Comparison of ENCODE assay signal across 26 mouse cellular contexts in the genomic region with DNA sequence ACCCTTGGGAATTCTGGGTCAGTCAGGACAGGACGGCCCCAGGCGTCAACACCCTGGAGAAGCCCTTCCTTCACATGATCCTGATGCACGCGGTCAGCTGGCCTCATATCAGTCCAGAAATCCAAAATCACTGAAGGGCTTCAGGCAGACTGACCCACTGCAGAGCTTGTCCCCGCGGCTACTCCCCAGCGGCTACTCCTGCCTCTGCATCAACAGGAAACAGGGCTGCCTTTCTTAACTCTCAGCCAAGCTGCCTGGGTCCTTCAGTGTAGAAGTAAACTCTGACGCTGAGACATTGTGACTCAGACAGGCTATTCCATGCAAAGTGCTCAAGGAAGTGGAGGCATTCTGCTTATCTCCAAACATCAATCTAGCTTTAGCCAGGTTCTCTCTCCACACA. TPM values are rescaled to one million over a fixed set of nuclear protein-coding genes. Genes with fewer than 3 reads are reported as not detected.
DNase-seq lines count a peak whose midpoint lies in the region; ATAC-seq and TF ChIP-seq lines count a peak whose summit lies in the region.
"Had no signal": no experiment of that assay in that cellular context is flagged by ENCODE, and none has a peak within 500 bp of the region (broad histone marks: within the 10 kb centered on the region; RNA-seq: fewer than 3 reads in every experiment).

No protein-coding gene starts in this region.

- H3K27me3 ChIP-seq in cerebellum, adult 2 months (ENCODE audit: control insufficient read depth, insufficient read depth, low read length), result no peaks in the 10 kb centered on the region
- no peaks in the 10 kb centered on the region for H3K27me3 ChIP-seq in lung, embryonic 16.5 days (ENCODE audit: control insufficient read depth, insufficient read depth, low read depth, low read length)
- H3K27me3 ChIP-seq in heart, embryonic 14.5 days (ENCODE audit: control insufficient read depth, insufficient read depth, low read length), result no peaks in the 10 kb centered on the region
- H3K27me3 ChIP-seq in kidney, embryonic 14.5 days (ENCODE audit: control insufficient read depth, insufficient read depth, low read length), result no peaks in the 10 kb centered on the region
- H3K27me3 ChIP-seq: hindbrain, embryonic 13.5 days; liver, embryonic 13.5 days; megakaryocyte, embryonic 14.5 days; neural tube, embryonic 13.5 days had no signal

- H3K4me3 ChIP-seq in cerebellum, adult 2 months (replicated peaks; ENCODE audit: insufficient read depth, low read depth, low read length), result no peak overlapping the region
- no peak overlapping the region for H3K4me3 ChIP-seq in lung, embryonic 16.5 days (ENCODE audit: low read length)
- no peak overlapping the region for H3K4me3 ChIP-seq in heart, embryonic 14.5 days (ENCODE audit: control insufficient read depth in 1 of 2, insufficient read depth in 1 of 2, low read depth in 1 of 2, low read length in 2 of 2)
- H3K4me3 ChIP-seq in kidney, embryonic 14.5 days (ENCODE audit: low read length), result no peak overlapping the region
- H3K4me3 ChIP-seq: forebrain, embryonic 10.5 days; hindbrain, embryonic 13.5 days; layer of hippocampus, adult 2 months; liver, embryonic 13.5 days; megakaryocyte, embryonic 14.5 days; neural tube, embryonic 13.5 days had no signal

- TF ChIP-seq CTCF in cerebellum, adult 2 months (IDR thresholded peaks at IDR 0.05; ENCODE audit: borderline replicate concordance, insufficient read depth, low read depth, low read length), result no peak

- H3K9ac ChIP-seq in lung, embryonic 16.5 days (ENCODE audit: low read length), result no peak overlapping the region
- H3K9ac ChIP-seq in heart, embryonic 14.5 days (ENCODE audit: low read length), result no peak overlapping the region
- no peak overlapping the region for H3K9ac ChIP-seq in kidney, embryonic 14.5 days (ENCODE audit: low read depth, low read length)
- H3K9ac ChIP-seq: hindbrain, embryonic 13.5 days; liver, embryonic 13.5 days; lung, embryonic 14.5 days; neural tube, embryonic 13.5 days had no signal

- 71% methylated on average over 8 of the region's 8 CpGs for WGBS in cerebellum, adult 2 months
- WGBS in lung, embryonic 16.5 days, result 62% methylated on average over 8 of the region's 8 CpGs
- 33% methylated on average over 8 of the region's 8 CpGs for WGBS in heart, embryonic 14.5 days
- WGBS in kidney, embryonic 14.5 days, result 89% methylated on average over 8 of the region's 8 CpGs

- H3K36me3 ChIP-seq in lung, embryonic 16.5 days (ENCODE audit: control insufficient read depth, insufficient read depth, low read length), result peaks cover 23% of the 10 kb centered on the region
- H3K36me3 ChIP-seq in heart, embryonic 14.5 days (ENCODE audit: control insufficient read depth, insufficient read depth, low read length), result peaks cover 88% of the 10 kb centered on the region
- peaks cover 62% of the 10 kb centered on the region for H3K36me3 ChIP-seq in kidney, embryonic 14.5 days (ENCODE audit: control insufficient read depth, insufficient read depth, low read length)

- H3K27ac ChIP-seq in cerebellum, adult 2 months (ENCODE audit: insufficient read depth, low read length), result peak overlapping the region; percentile 4; the same call in 1 of the 2 replicates
- peak overlapping the region; percentile 0; the same call in 1 of the 2 replicates for H3K27ac ChIP-seq in lung, embryonic 16.5 days (ENCODE audit: low read length)
- peak overlapping the region; percentile 11 to 14; a peak in 1 of 4 replicates for H3K27ac ChIP-seq in heart, embryonic 14.5 days (replicated peaks in 1 of 2; ENCODE audit: control insufficient read depth in 1 of 2, insufficient read depth in 1 of 2, low read depth in 2 of 2, low read length in 2 of 2)
- no peak overlapping the region for H3K27ac ChIP-seq in kidney, embryonic 14.5 days (ENCODE audit: low read depth, low read length)
- H3K27ac ChIP-seq: forebrain, embryonic 10.5 days; hindbrain, embryonic 13.5 days; layer of hippocampus, adult 2 months; liver, embryonic 13.5 days; neural tube, embryonic 13.5 days had no signal

- no peak overlapping the region for H3K4me2 ChIP-seq in lung, embryonic 16.5 days (ENCODE audit: low read depth, low read length)
- no peak overlapping the region for H3K4me2 ChIP-seq in heart, embryonic 14.5 days (ENCODE audit: low read length)
- H3K4me2 ChIP-seq in kidney, embryonic 14.5 days (replicated peaks; ENCODE audit: low read depth, low read length), result no peak overlapping the region
- H3K4me2 ChIP-seq: hindbrain, embryonic 13.5 days; liver, embryonic 13.5 days; lung, embryonic 14.5 days; neural tube, embryonic 13.5 days had no signal

- no peak for TF ChIP-seq POLR2A in cerebellum, adult 2 months (IDR thresholded peaks at IDR 0.05; ENCODE audit: borderline replicate concordance, insufficient read depth, low read length)

- no peak for DNase-seq in cerebellum, adult 2 months
- no peak for DNase-seq in cerebellum, adult 11 months
- DNase-seq in lung, postnatal 14 days, result no peak
- DNase-seq in heart, postnatal 4 days, result peak; percentile 25
- no peak for DNase-seq in adrenal gland, adult 2 months
- DNase-seq: adrenal gland, postnatal 36 days; gastrocnemius, postnatal 14 days; kidney, adult 2 months; kidney, postnatal 25 days; layer of hippocampus, postnatal 36 days; liver, embryonic 13.5 days; lung, embryonic 14.5 days; midbrain, embryonic 14.5 days; retina, postnatal 1 day; right cerebral cortex, postnatal 25 days; thymus, adult 18-20 months; thymus, postnatal 36 days had no signal

- no peaks in the 10 kb centered on the region for H3K9me3 ChIP-seq in lung, embryonic 16.5 days (ENCODE audit: control insufficient read depth, low read length)
- no peaks in the 10 kb centered on the region for H3K9me3 ChIP-seq in heart, embryonic 14.5 days (ENCODE audit: control insufficient read depth, low read length)
- H3K9me3 ChIP-seq in kidney, embryonic 14.5 days (ENCODE audit: control insufficient read depth, low read length), result no peaks in the 10 kb centered on the region
- H3K9me3 ChIP-seq: forebrain, embryonic 10.5 days; hindbrain, embryonic 13.5 days; liver, embryonic 13.5 days; megakaryocyte, embryonic 14.5 days; neural tube, embryonic 13.5 days had no signal

- ATAC-seq in lung, embryonic 16.5 days (ENCODE audit: low read depth), result peak; percentile 36; the same call in 1 of the 2 replicates
- no peak for ATAC-seq in heart, embryonic 14.5 days (ENCODE audit: insufficient number of reproducible peaks, insufficient read depth, low FRiP score, low read depth)
- no peak for ATAC-seq in kidney, embryonic 14.5 days (ENCODE audit: low FRiP score, low TSS enrichment)
- ATAC-seq: forebrain, embryonic 16.5 days had no signal

- H3K4me1 ChIP-seq in cerebellum, adult 2 months (ENCODE audit: control insufficient read depth, insufficient read depth, low read length), result peaks cover 32% of the 10 kb centered on the region
- H3K4me1 ChIP-seq in lung, embryonic 16.5 days (replicated peaks; ENCODE audit: control insufficient read depth, insufficient read depth, low read length), result no peaks in the 10 kb centered on the region
- H3K4me1 ChIP-seq in heart, embryonic 14.5 days (ENCODE audit: control insufficient read depth in 2 of 2, insufficient read depth in 2 of 2, low read length in 2 of 2), result peaks cover 0 to 3% of the 10 kb centered on the region in 2 experiments; a peak in 2 of 4 replicates
- H3K4me1 ChIP-seq in kidney, embryonic 14.5 days (ENCODE audit: control insufficient read depth, insufficient read depth, low read length), result no peaks in the 10 kb centered on the region
- H3K4me1 ChIP-seq: forebrain, embryonic 10.5 days; hindbrain, embryonic 13.5 days; neural tube, embryonic 13.5 days had no signal

RNA-seq across cellular contexts. Expression of a gene that starts 12.5 kb away (rescaled TPM):
- polyA plus RNA-seq in cerebellum, adult 2 months (2012; rRNA removed), result 61.6 and 62.1 TPM in 2 replicates
- polyA plus RNA-seq in lung, embryonic 16.5 days (2015; fragmentation: Nextera tagmentation; extraction: Ambion mirVana), result 31.2 and 43.1 TPM in 2 replicates
- polyA plus RNA-seq in heart, embryonic 14.5 days (2014; fragmentation: Nextera tagmentation; extraction: Ambion mirVana), result 41.2 and 42.3 TPM in 2 replicates
- total RNA-seq in heart, postnatal 4 days (2021), result 10 to 100 TPM; 60.6 to 60.8 TPM
- 37.0 and 67.9 TPM in 2 replicates for polyA plus RNA-seq in kidney, embryonic 14.5 days (2014; fragmentation: Nextera tagmentation; extraction: Ambion mirVana)
- 10 to 100 TPM; 78.4 to 92.4 TPM for total RNA-seq in adrenal gland, adult 2 months (2021)
- polyA plus RNA-seq in adrenal gland, adult 2 months (2012; rRNA removed), result 51.1 and 51.8 TPM in 2 replicates

RNA-seq across cellular contexts. Expression of a gene that starts 13.3 kb away (rescaled TPM):
- 96.5 and 107 TPM in 2 replicates for polyA plus RNA-seq in cerebellum, adult 2 months (2012; rRNA removed)
- 57.4 and 59.0 TPM in 2 replicates for polyA plus RNA-seq in lung, embryonic 16.5 days (2015; fragmentation: Nextera tagmentation; extraction: Ambion mirVana)
- 32.6 TPM in 2 replicates for polyA plus RNA-seq in heart, embryonic 14.5 days (2014; fragmentation: Nextera tagmentation; extraction: Ambion mirVana)
- total RNA-seq in heart, postnatal 4 days (2021), result 10 to 100 TPM; 38.8 to 49.5 TPM
- polyA plus RNA-seq in kidney, embryonic 14.5 days (2014; fragmentation: Nextera tagmentation; extraction: Ambion mirVana), result 32.8 and 41.7 TPM in 2 replicates
- total RNA-seq in adrenal gland, adult 2 months (2021), result 10 to 100 TPM; 35.5 to 40.9 TPM
- 37.7 and 40.5 TPM in 2 replicates for polyA plus RNA-seq in adrenal gland, adult 2 months (2012; rRNA removed)

RNA-seq across cellular contexts. Expression of a gene that starts 54.4 kb away (rescaled TPM):
- 33.9 and 35.5 TPM in 2 replicates for polyA plus RNA-seq in cerebellum, adult 2 months (2012; rRNA removed)
- polyA plus RNA-seq in lung, embryonic 16.5 days (2015; fragmentation: Nextera tagmentation; extraction: Ambion mirVana), result 11.5 and 14.0 TPM in 2 replicates
- 6.8 and 8.0 TPM in 2 replicates for polyA plus RNA-seq in heart, embryonic 14.5 days (2014; fragmentation: Nextera tagmentation; extraction: Ambion mirVana)
- total RNA-seq in heart, postnatal 4 days (2021), result 1 to 10 TPM; 5.3 to 6.8 TPM
- polyA plus RNA-seq in kidney, embryonic 14.5 days (2014; fragmentation: Nextera tagmentation; extraction: Ambion mirVana), result 10.0 and 18.5 TPM in 2 replicates
- total RNA-seq in adrenal gland, adult 2 months (2021), result 1 to 10 TPM; 5.5 to 7.6 TPM
- polyA plus RNA-seq in adrenal gland, adult 2 months (2012; rRNA removed), result 13.8 and 14.2 TPM in 2 replicates
